Mouse (Mus musculus) intestine, embryonic 16.5 days (tissue): ENCODE results near the gene Ubl7. TPM values are rescaled to one million over a fixed set of nuclear protein-coding genes. Genes with fewer than 3 reads are reported as not detected.

Experiments used
- ATAC-seq: fragments of 200-750 bp; cut with Nextera tagmentation; 2 replicates; pipeline ENCODE4 v1.8.0; 2017; ENCODE audit warnings: moderate TSS enrichment, moderate library complexity
- H3K27ac ChIP-seq: fragments of 300-500 bp; sonication (generic); 2 replicates; pipeline ENCODE4 v1.5.1; 2014; ENCODE audit warnings: mild to moderate bottlenecking, low read length
- H3K27me3 ChIP-seq: fragments of 300-500 bp; sonication (generic); replicated peaks from 2 replicates; pipeline ENCODE4 v1.6.1; 2014; ENCODE audit warnings: low read length, control low read depth, mixed read lengths; ENCODE audit not compliant: control insufficient read depth, insufficient read depth
- H3K36me3 ChIP-seq: fragments of 300-500 bp; sonication (generic); 2 replicates; pipeline ENCODE4 v1.6.1; 2014; ENCODE audit warnings: low read length, control low read depth; ENCODE audit not compliant: control insufficient read depth, insufficient read depth
- H3K4me1 ChIP-seq: fragments of 300-500 bp; sonication (generic); 2 replicates; pipeline ENCODE4 v1.6.1; 2014; ENCODE audit warnings: low read length, control low read depth, mixed read lengths; ENCODE audit not compliant: control insufficient read depth, insufficient read depth
- H3K4me2 ChIP-seq: fragments of 300-500 bp; sonication (generic); 2 replicates; pipeline ENCODE4 v1.6.1; 2014; ENCODE audit warnings: low read depth, low read length, control low read depth
- H3K4me3 ChIP-seq: fragments of 300-500 bp; sonication (generic); 2 replicates; pipeline ENCODE4 v1.5.1; 2014; ENCODE audit warnings: mild to moderate bottlenecking, low read length
- H3K9ac ChIP-seq: fragments of 300-500 bp; sonication (generic); 2 replicates; pipeline ENCODE4 v1.6.1; 2014; ENCODE audit warnings: low read depth, low read length
- H3K9me3 ChIP-seq: fragments of 300-500 bp; sonication (generic); 2 replicates; pipeline ENCODE4 v1.6.1; 2016; ENCODE audit warnings: low read length, control low read depth; ENCODE audit not compliant: control insufficient read depth
- WGBS: fragments of 180-500 bp; shearing (Covaris S2); extraction: QIAGEN DNeasy Blood & Tissue Kit; methylation state at CpG from one replicate; pipeline ENCODE4 v1.1.7; 2014; 5-methylcytosine and 5-hydroxymethylcytosine counted together
- polyA plus RNA-seq: library from polyadenylated mRNA; unstranded; fragments of >200 nt; fragmentation: Nextera tagmentation; extraction: Ambion mirVana; gene quantifications from 2 replicates; pipeline ENCODE4 v1.2.1, GENCODE M21; 2015

Ubl7 gene
- polyA plus RNA-seq, 1 experiment from 2014 or later = 91.6 TPM

- Histone ChIP-seq H3K9ac (no peak overlapping the region), H3K4me2 (no peak overlapping the region), H3K36me3 (no peaks in the 10 kb centered on the region), H3K4me3 (no peak overlapping the region), H3K27me3 (no peaks in the 10 kb centered on the region), H3K9me3 (no peaks in the 10 kb centered on the region), H3K4me1 (peaks cover 59% of the 10 kb centered on the region), H3K27ac (peak overlapping the region; percentile 77)
- WGBS = 73% methylated on average over 8 of the region's 8 CpGs
- ATAC-seq = peak; percentile 91
Measured at GRCm38 (mm10) chr9:57968783-57969542, 58.2 kb downstream of the Ubl7 start.

GRCm38 (mm10) chr9:57969736-57970495 is 59.1 kb downstream of the Ubl7 start:
- Histone ChIP-seq H3K9me3 (no peaks in the 10 kb centered on the region), H3K27me3 (no peaks in the 10 kb centered on the region), H3K4me2 (no peak overlapping the region), H3K4me1 (peaks cover 63% of the 10 kb centered on the region), H3K4me3 (no peak overlapping the region), H3K36me3 (no peaks in the 10 kb centered on the region), H3K27ac (peak overlapping the region; percentile 77), H3K9ac (peak overlapping the region; percentile 15; the same call in 1 of the 2 replicates)
- 67% methylated on average over 11 of the region's 11 CpGs for WGBS
- no peak for ATAC-seq

DNA sequence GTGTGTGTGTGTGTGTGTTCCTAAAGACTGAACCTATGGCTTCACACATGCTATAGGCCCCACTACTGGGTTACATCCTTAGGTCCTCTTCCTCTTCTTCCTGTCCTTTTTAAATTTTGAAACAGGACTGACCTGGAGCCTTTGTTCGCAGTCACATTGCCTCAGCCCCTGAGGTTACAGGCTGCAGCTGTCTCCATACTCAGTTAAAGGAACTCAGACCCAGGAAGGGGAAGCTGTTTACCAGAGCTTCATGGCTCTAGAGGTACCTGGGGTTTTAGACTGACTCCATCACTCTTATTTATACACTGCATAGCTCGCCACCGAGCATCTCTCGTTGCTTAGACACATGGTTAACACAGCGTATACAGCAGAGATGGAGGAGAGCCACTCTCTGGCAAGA is 60.6 kb downstream of the Ubl7 start:
- Histone ChIP-seq H3K27ac (no peak overlapping the region), H3K9me3 (no peaks in the 10 kb centered on the region), H3K36me3 (no peaks in the 10 kb centered on the region), H3K4me1 (peaks cover 51% of the 10 kb centered on the region), H3K4me2 (no peak overlapping the region), H3K9ac (no peak overlapping the region), H3K4me3 (no peak overlapping the region), H3K27me3 (no peaks in the 10 kb centered on the region)
- WGBS = 71% methylated on average over 5 of the region's 5 CpGs
- no peak for ATAC-seq

- Histone ChIP-seq H3K4me2 (no peak overlapping the region), H3K4me3 (no peak overlapping the region), H3K9ac (no peak overlapping the region), H3K36me3 (no peaks in the 10 kb centered on the region), H3K9me3 (no peaks in the 10 kb centered on the region), H3K27ac (0 out of 2 replicates have a peak overlapping the region, but pooled peaks have one; percentile 12), H3K27me3 (no peaks in the 10 kb centered on the region), H3K4me1 (peaks cover 48% of the 10 kb centered on the region)
- no peak for ATAC-seq
- WGBS = 59% methylated on average over 9 of the region's 9 CpGs
Measured at GRCm38 (mm10) chr9:57972141-57972591, 61.4 kb downstream of the Ubl7 start.

GRCm38 (mm10) chr9:57972776-57973439 is 62.1 kb downstream of the Ubl7 start:
- H3K27me3 ChIP-seq = no peaks in the 10 kb centered on the region
- 42% methylated on average over 9 of the region's 9 CpGs for WGBS
- no peak overlapping the region for H3K9ac ChIP-seq
- no peak for ATAC-seq
- H3K9me3 ChIP-seq = no peaks in the 10 kb centered on the region
- H3K27ac ChIP-seq = peak overlapping the region; percentile 38; the same call in 1 of the 2 replicates
- no peak overlapping the region for H3K4me3 ChIP-seq
- H3K4me2 ChIP-seq = no peak overlapping the region
- H3K36me3 ChIP-seq = no peaks in the 10 kb centered on the region
- H3K4me1 ChIP-seq = peaks cover 44% of the 10 kb centered on the region

- no peaks in the 10 kb centered on the region for H3K36me3 ChIP-seq
- H3K27me3 ChIP-seq = no peaks in the 10 kb centered on the region
- no peaks in the 10 kb centered on the region for H3K9me3 ChIP-seq
- 75% methylated on average over 6 of the region's 6 CpGs for WGBS
- ATAC-seq = no peak
- no peak overlapping the region for H3K4me3 ChIP-seq
- H3K4me1 ChIP-seq = peaks cover 38% of the 10 kb centered on the region
- H3K9ac ChIP-seq = no peak overlapping the region
- H3K27ac ChIP-seq = peak overlapping the region; percentile 38
- no peak overlapping the region for H3K4me2 ChIP-seq
Measured at GRCm38 (mm10) chr9:57973440-57974066, 62.8 kb downstream of the Ubl7 start.

GRCm38 (mm10) chr9:57974221-57974620 is 63.4 kb downstream of the Ubl7 start:
- Histone ChIP-seq H3K9me3 (no peaks in the 10 kb centered on the region), H3K27me3 (no peaks in the 10 kb centered on the region), H3K4me3 (no peak overlapping the region), H3K36me3 (no peaks in the 10 kb centered on the region), H3K4me1 (peaks cover 38% of the 10 kb centered on the region), H3K27ac (peak overlapping the region; percentile 10; the same call in 1 of the 2 replicates), H3K4me2 (no peak overlapping the region), H3K9ac (no peak overlapping the region)
- ATAC-seq = no peak
- WGBS = 63% methylated on average over 5 of the region's 5 CpGs

DNA sequence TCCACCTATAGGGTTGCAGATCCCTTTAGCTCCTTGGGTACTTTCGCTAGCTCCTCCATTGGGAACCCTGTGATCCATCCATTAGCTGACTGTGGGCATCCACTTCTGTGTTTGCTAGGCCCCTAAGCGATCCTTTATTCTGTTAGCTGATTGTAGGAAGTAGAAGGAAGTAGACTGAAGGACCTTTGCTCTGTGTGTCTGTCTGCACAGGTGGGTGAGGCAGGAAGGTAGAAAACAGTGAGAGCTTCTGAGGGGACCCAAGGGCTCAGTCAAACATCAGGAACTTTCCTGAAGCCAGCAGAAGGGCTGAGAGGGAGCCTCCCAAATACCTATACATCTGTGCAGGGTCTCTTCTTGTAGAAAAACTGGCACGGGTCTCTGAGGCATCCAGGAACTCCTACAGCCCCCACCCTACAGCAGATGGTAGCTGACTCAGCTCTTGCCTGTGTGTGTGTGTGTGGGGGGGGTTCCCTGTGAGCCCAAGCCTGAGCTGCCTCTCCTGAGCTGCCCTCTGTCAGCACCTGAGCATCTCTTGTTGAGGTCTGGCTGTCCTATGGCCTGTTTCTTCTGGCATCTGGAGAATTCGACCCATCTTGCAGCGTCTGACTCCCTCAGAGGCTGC is 64.5 kb downstream of the Ubl7 start:
- Histone ChIP-seq H3K9ac (peak overlapping the region; percentile 1), H3K4me1 (peaks cover 32% of the 10 kb centered on the region), H3K27me3 (no peaks in the 10 kb centered on the region), H3K36me3 (no peaks in the 10 kb centered on the region), H3K9me3 (no peaks in the 10 kb centered on the region), H3K4me3 (no peak overlapping the region), H3K4me2 (no peak overlapping the region), H3K27ac (peak overlapping the region; percentile 77)
- WGBS = 65% methylated on average over 5 of the region's 5 CpGs
- ATAC-seq = peak; percentile 77
